Mouse (Mus musculus): ENCODE measurements at regions not wholly inside any gene's neighbourhood (a gene's known extent, or its start where the extent isn't known, plus 50 kb on each side); places are given as distances from the start of the nearest gene placed in this dataset.

DNA sequence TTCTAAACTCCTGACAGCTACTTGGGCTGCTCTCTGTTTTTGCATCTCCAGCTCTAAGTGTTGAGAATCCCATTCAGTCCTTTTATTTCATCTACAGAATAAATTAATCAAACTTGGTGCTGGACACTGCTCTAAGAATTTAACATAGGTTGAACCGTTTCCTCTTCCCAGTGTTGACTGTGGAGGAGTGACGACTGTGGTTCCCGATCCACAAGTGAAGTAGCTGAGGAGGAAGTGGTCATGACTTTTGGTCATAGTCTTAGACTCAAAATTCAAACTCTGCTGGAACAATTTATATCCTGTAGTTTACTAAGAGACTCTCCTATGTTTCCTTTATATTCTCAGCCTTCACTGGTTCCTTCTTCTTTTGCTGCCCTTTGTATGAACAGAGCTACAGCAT lies 432.6 kb upstream of the Id2 start:
- ATAC-seq (ENCODE audit: low FRiP score, low TSS enrichment) (no peak), DNase-seq (ENCODE audit: low spot score) (no peak)
- Histone ChIP-seq H3K27me3 (ENCODE audit: control insufficient read depth, insufficient read depth, low read length) (no peaks in the 10 kb centered on the region), H3K4me3 (ENCODE audit: low read depth, low read length) (no peak overlapping the region), H3K27ac (replicated peaks) (no peak overlapping the region), H3K36me3 (ENCODE audit: control insufficient read depth, insufficient read depth, low read length) (no peaks in the 10 kb centered on the region), H3K4me1 (replicated peaks; ENCODE audit: control insufficient read depth, insufficient read depth) (no peaks in the 10 kb centered on the region), H3K9ac (ENCODE audit: low read length) (no peak overlapping the region), H3K9me3 (ENCODE audit: control insufficient read depth, low read length) (no peaks in the 10 kb centered on the region), H3K4me2 (replicated peaks; ENCODE audit: low read depth) (no peak overlapping the region)
- WGBS: 78% methylated on average over 3 of the region's 3 CpGs
- no peak for TF ChIP-seq EP300 (optimal IDR thresholded peaks at IDR 0.05)
- TF ChIP-seq CTCF (IDR thresholded peaks at IDR 0.05; ENCODE audit: low read depth): no peak

DNA sequence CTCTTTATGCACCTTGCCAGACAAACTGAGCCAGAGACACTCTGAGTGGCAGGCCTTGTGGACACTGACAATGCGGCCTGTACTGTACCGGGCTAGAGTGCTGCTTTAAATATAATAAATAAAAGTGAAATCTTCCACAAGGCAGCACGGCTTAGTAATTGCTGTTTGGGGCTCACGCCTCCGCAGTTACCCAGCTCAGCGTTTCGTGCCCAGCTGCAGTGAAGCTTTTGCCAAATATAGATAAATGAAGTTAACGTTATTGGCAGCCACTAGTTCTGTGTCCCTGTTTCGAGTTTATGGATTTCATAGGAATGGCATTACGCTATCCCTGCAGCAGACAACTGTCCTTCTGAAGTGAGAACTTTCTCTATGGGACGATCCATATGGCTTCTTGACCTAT lies 429.7 kb upstream of the Id2 start:
- Histone ChIP-seq H3K4me1 (replicated peaks; ENCODE audit: control insufficient read depth, insufficient read depth) (no peaks in the 10 kb centered on the region), H3K9me3 (ENCODE audit: control insufficient read depth, low read length) (no peaks in the 10 kb centered on the region), H3K36me3 (ENCODE audit: control insufficient read depth, insufficient read depth, low read length) (no peaks in the 10 kb centered on the region), H3K27me3 (ENCODE audit: control insufficient read depth, insufficient read depth, low read length) (no peaks in the 10 kb centered on the region), H3K4me2 (replicated peaks; ENCODE audit: low read depth) (no peak overlapping the region), H3K9ac (ENCODE audit: low read length) (no peak overlapping the region), H3K4me3 (ENCODE audit: low read depth, low read length) (no peak overlapping the region), H3K27ac (replicated peaks) (no peak overlapping the region)
- WGBS: 72% methylated on average over 11 of the region's 11 CpGs
- DNase-seq (ENCODE audit: low spot score): no peak
- TF ChIP-seq CTCF (IDR thresholded peaks at IDR 0.05; ENCODE audit: low read depth) (no peak), EP300 (optimal IDR thresholded peaks at IDR 0.05) (no peak)
- no peak for ATAC-seq (ENCODE audit: low FRiP score, low TSS enrichment)

DNA sequence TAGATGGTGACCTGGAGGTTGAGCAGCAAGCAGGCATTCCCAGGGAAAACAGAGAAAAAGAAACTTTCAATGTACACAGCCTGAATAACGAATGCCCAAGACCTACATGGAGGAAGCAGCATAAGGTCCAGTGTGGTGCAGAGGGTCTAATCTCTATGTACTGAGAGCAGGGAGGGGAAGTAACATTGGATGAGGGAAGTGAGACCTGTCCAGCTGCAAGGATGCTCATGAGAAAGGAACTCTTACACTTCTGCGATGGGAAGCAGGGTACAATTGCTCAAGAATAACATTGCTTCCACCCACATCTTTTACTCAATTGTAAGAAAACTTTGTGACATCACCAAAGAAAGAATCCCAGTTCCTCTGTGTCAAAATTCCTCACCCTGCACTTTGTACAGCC lies 419.8 kb upstream of the Id2 start:
- Histone ChIP-seq H3K27ac (replicated peaks) (no peak overlapping the region), H3K4me1 (replicated peaks; ENCODE audit: control insufficient read depth, insufficient read depth) (no peaks in the 10 kb centered on the region), H3K4me2 (replicated peaks; ENCODE audit: low read depth) (no peak overlapping the region), H3K36me3 (ENCODE audit: control insufficient read depth, insufficient read depth, low read length) (no peaks in the 10 kb centered on the region), H3K4me3 (ENCODE audit: low read depth, low read length) (no peak overlapping the region), H3K9me3 (ENCODE audit: control insufficient read depth, low read length) (no peaks in the 10 kb centered on the region), H3K27me3 (ENCODE audit: control insufficient read depth, insufficient read depth, low read length) (no peaks in the 10 kb centered on the region), H3K9ac (ENCODE audit: low read length) (no peak overlapping the region)
- TF ChIP-seq CTCF (IDR thresholded peaks at IDR 0.05; ENCODE audit: low read depth): no peak
- TF ChIP-seq EP300 (optimal IDR thresholded peaks at IDR 0.05): no peak
- WGBS: 58% methylated on average over 2 of the region's 2 CpGs
- DNase-seq (ENCODE audit: low spot score) (no peak), ATAC-seq (ENCODE audit: low FRiP score, low TSS enrichment) (no peak)

DNA sequence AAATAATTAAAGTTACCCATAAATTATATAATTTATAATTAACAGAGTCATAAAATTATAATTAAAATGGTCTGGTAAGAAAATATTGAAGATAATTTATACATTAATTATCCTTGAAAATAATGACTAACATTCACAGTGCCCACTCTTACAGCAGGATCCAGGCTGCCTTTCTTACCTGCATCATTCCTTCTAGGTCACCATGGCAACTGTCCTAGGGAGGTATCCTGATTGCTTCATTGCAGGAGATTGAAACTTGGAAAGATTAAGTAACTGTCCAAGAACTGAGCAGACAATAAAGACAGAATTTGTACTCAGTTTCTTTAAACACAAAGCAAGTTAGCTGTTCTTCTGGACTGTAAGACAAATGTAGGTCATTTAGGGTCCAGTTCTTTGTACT lies 416.7 kb upstream of the Id2 start:
- TF ChIP-seq EP300 (optimal IDR thresholded peaks at IDR 0.05) (no peak), CTCF (IDR thresholded peaks at IDR 0.05; ENCODE audit: low read depth) (no peak)
- ATAC-seq (ENCODE audit: low FRiP score, low TSS enrichment) (no peak), DNase-seq (ENCODE audit: low spot score) (no peak)
- no peak overlapping the region for H3K4me3 ChIP-seq (ENCODE audit: low read depth, low read length)
- H3K27me3 ChIP-seq (ENCODE audit: control insufficient read depth, insufficient read depth, low read length): no peaks in the 10 kb centered on the region
- H3K4me1 ChIP-seq (replicated peaks; ENCODE audit: control insufficient read depth, insufficient read depth): no peaks in the 10 kb centered on the region
- no peak overlapping the region for H3K4me2 ChIP-seq (replicated peaks; ENCODE audit: low read depth)
- no peak overlapping the region for H3K9ac ChIP-seq (ENCODE audit: low read length)
- H3K9me3 ChIP-seq (ENCODE audit: control insufficient read depth, low read length): no peaks in the 10 kb centered on the region
- no peaks in the 10 kb centered on the region for H3K36me3 ChIP-seq (ENCODE audit: control insufficient read depth, insufficient read depth, low read length)
- no peak overlapping the region for H3K27ac ChIP-seq (replicated peaks)

DNA sequence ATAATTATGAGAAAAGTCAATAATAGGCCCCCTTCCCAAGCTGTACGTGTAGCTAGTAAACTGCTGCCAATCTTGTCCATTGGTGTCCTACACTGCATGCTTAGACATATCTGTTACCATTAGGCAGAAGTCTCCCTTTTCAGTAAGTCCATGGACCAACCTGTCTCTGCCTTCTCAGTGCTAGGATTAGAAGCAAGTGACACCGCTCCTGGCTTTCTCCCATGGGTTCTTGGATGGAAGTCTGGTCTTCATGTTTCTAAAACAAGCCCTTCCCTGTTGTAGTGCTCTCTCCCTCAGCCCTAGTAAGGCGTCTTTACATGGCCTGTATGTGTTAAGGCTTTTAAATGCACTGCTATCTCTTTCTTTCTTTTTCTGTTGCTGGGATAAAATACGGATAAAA lies 412.7 kb upstream of the Id2 start:
- Histone ChIP-seq H3K27me3 (ENCODE audit: control insufficient read depth, insufficient read depth, low read length) (no peaks in the 10 kb centered on the region), H3K27ac (replicated peaks) (no peak overlapping the region), H3K36me3 (ENCODE audit: control insufficient read depth, insufficient read depth, low read length) (no peaks in the 10 kb centered on the region), H3K9ac (ENCODE audit: low read length) (no peak overlapping the region), H3K4me3 (ENCODE audit: low read depth, low read length) (no peak overlapping the region), H3K9me3 (ENCODE audit: control insufficient read depth, low read length) (no peaks in the 10 kb centered on the region), H3K4me1 (replicated peaks; ENCODE audit: control insufficient read depth, insufficient read depth) (no peaks in the 10 kb centered on the region), H3K4me2 (replicated peaks; ENCODE audit: low read depth) (no peak overlapping the region)
- WGBS: 79% methylated on average over 4 of the region's 4 CpGs
- no peak for ATAC-seq (ENCODE audit: low FRiP score, low TSS enrichment)
- TF ChIP-seq CTCF (IDR thresholded peaks at IDR 0.05; ENCODE audit: low read depth) (no peak), EP300 (optimal IDR thresholded peaks at IDR 0.05) (no peak)
- DNase-seq (ENCODE audit: low spot score): no peak

DNA sequence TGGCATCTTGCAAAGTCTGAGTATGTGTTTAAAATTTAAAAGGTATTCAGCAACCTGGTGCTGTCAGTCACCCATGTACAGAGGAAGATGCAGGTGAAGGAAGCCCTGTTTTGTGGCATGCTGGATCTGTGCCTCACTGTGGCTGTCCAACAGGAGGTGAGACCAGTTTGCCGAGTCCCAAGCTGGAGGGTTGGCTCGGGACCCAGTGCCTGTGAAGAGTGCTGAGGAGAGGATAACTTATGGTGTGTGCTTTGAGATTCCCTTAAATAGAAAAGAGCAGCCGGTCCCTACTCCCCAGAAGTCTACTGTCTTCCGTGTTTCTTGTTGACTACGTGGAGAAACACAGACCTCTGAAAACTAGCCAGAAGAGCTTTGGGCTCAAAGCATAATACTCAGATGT lies 396.3 kb upstream of the Id2 start:
- DNase-seq (ENCODE audit: low spot score) (no peak), ATAC-seq (ENCODE audit: low FRiP score, low TSS enrichment) (no peak)
- Histone ChIP-seq H3K9ac (ENCODE audit: low read length) (no peak overlapping the region), H3K9me3 (ENCODE audit: control insufficient read depth, low read length) (no peaks in the 10 kb centered on the region), H3K27me3 (ENCODE audit: control insufficient read depth, insufficient read depth, low read length) (no peaks in the 10 kb centered on the region), H3K4me1 (replicated peaks; ENCODE audit: control insufficient read depth, insufficient read depth) (no peaks in the 10 kb centered on the region), H3K4me3 (ENCODE audit: low read depth, low read length) (no peak overlapping the region), H3K36me3 (ENCODE audit: control insufficient read depth, insufficient read depth, low read length) (no peaks in the 10 kb centered on the region), H3K27ac (replicated peaks) (no peak overlapping the region), H3K4me2 (replicated peaks; ENCODE audit: low read depth) (no peak overlapping the region)
- 65% methylated on average over 5 of the region's 5 CpGs for WGBS
- TF ChIP-seq CTCF (IDR thresholded peaks at IDR 0.05; ENCODE audit: low read depth): no peak
- no peak for TF ChIP-seq EP300 (optimal IDR thresholded peaks at IDR 0.05)

Measured in stomach, postnatal 0 days (tissue).